Mouse (Mus musculus) midbrain, embryonic 14.5 days (tissue): ENCODE data around the gene Trmt5. TPM values are rescaled to one million over a fixed set of nuclear protein-coding genes. Genes with fewer than 3 reads are reported as not detected.
A peak's percentile ranks its signal among the peaks of the same experiment; 100 is the strongest.

Experiments used
- ATAC-seq: fragments of 200-750 bp; cut with Nextera tagmentation; 2 replicates; pipeline ENCODE4 v1.8.0; 2017; ENCODE audit warnings: moderate number of reproducible peaks, moderate library complexity; ENCODE audit not compliant: low FRiP score, low TSS enrichment
- DNase-seq: peaks from one replicate; pipeline ENCODE4 v3.0.0-alpha.2; 2015
- H3K27ac ChIP-seq: fragments of 300-500 bp; sonication (generic); replicated peaks from 2 replicates; pipeline ENCODE4 v1.5.1; 2014; ENCODE audit warnings: mild to moderate bottlenecking, low read depth, low read length, moderate library complexity
- H3K27me3 ChIP-seq: fragments of 300-500 bp; sonication (generic); 2 replicates; pipeline ENCODE4 v1.6.1; 2014; ENCODE audit warnings: low read length, control low read depth, mixed read lengths; ENCODE audit not compliant: control insufficient read depth, insufficient read depth
- H3K36me3 ChIP-seq: fragments of 300-500 bp; sonication (generic); 2 replicates; pipeline ENCODE4 v1.6.1; 2014; ENCODE audit warnings: low read length, control low read depth; ENCODE audit not compliant: control insufficient read depth, insufficient read depth
- H3K4me1 ChIP-seq: fragments of 300-500 bp; sonication (generic); 2 replicates; pipeline ENCODE4 v1.6.1; 2014; ENCODE audit warnings: mild to moderate bottlenecking, antibody characterized with exemption, low read length, control low read depth; ENCODE audit not compliant: control insufficient read depth, insufficient read depth
- H3K4me2 ChIP-seq: fragments of 300-500 bp; sonication (generic); 2 replicates; pipeline ENCODE4 v1.6.1; 2014; ENCODE audit warnings: mild to moderate bottlenecking, low read length, moderate library complexity
- H3K4me3 ChIP-seq: fragments of 300-500 bp; sonication (generic); replicated peaks from 2 replicates; pipeline ENCODE4 v1.5.1; 2014; ENCODE audit warnings: low read depth, low read length
- H3K9ac ChIP-seq: fragments of 300-500 bp; sonication (generic); replicated peaks from 2 replicates; pipeline ENCODE4 v1.6.1; 2014; ENCODE audit warnings: mild to moderate bottlenecking, low read length, moderate library complexity
- H3K9me3 ChIP-seq: fragments of 300-500 bp; sonication (generic); 2 replicates; pipeline ENCODE4 v1.6.1; 2016; ENCODE audit warnings: low read length, control low read depth, mixed read lengths; ENCODE audit not compliant: control insufficient read depth
- WGBS: fragments of 180-500 bp; shearing (Covaris S2); extraction: QIAGEN DNeasy Blood & Tissue Kit; methylation state at CpG from one replicate; pipeline ENCODE4 v1.1.7; 2014; 5-methylcytosine and 5-hydroxymethylcytosine counted together
- polyA plus RNA-seq: library from polyadenylated mRNA; unstranded; fragments of >200 nt; fragmentation: Nextera tagmentation; extraction: Ambion mirVana; gene quantifications from 2 replicates; pipeline ENCODE4 v1.2.1, GENCODE M21; 2014

Gene Trmt5
- polyA plus RNA-seq, 1 experiment from 2014 or later = 17.2 TPM

GRCm38 (mm10) chr12:73295505-73296140 lies 9.1 kb upstream of the Trmt5 start:
- Histone ChIP-seq H3K9me3 (no peaks in the 10 kb centered on the region), H3K4me2 (no peak overlapping the region), H3K4me3 (no peak overlapping the region), H3K27ac (no peak overlapping the region), H3K9ac (no peak overlapping the region), H3K36me3 (peaks cover 30% of the 10 kb centered on the region), H3K4me1 (no peaks in the 10 kb centered on the region), H3K27me3 (no peaks in the 10 kb centered on the region)
- 38% methylated on average over 11 of the region's 11 CpGs for WGBS
- DNase-seq (peak; percentile 32), ATAC-seq (no peak)

GRCm38 (mm10) chr12:73294884-73295283 lies 8.4 kb upstream of the Trmt5 start:
- DNase-seq (no peak), ATAC-seq (no peak)
- Histone ChIP-seq H3K4me2 (no peak overlapping the region), H3K27me3 (no peaks in the 10 kb centered on the region), H3K4me3 (no peak overlapping the region), H3K27ac (no peak overlapping the region), H3K36me3 (peaks cover 25% of the 10 kb centered on the region), H3K9ac (no peak overlapping the region), H3K4me1 (no peaks in the 10 kb centered on the region), H3K9me3 (no peaks in the 10 kb centered on the region)

GRCm38 (mm10) chr12:73288626-73289025 lies 2.1 kb upstream of the Trmt5 start:
- no peak for ATAC-seq
- DNase-seq = no peak
- H3K36me3 ChIP-seq = peaks cover 9% of the 10 kb centered on the region
- 90% methylated on average over 3 of the region's 3 CpGs for WGBS
- no peak overlapping the region for H3K4me3 ChIP-seq
- no peak overlapping the region for H3K4me2 ChIP-seq
- H3K9ac ChIP-seq = no peak overlapping the region
- no peaks in the 10 kb centered on the region for H3K27me3 ChIP-seq
- peaks cover 13% of the 10 kb centered on the region; the same call in 1 of the 2 replicates for H3K4me1 ChIP-seq
- H3K9me3 ChIP-seq = no peaks in the 10 kb centered on the region
- no peak overlapping the region for H3K27ac ChIP-seq

GRCm38 (mm10) chr12:73287609-73288008 lies 1.1 kb upstream of the Trmt5 start:
- peaks cover 13% of the 10 kb centered on the region; the same call in 1 of the 2 replicates for H3K4me1 ChIP-seq
- peak overlapping the region; percentile 59 for H3K4me2 ChIP-seq
- peak overlapping the region; percentile 67; the same call in 1 of the 2 replicates for H3K4me3 ChIP-seq
- H3K27me3 ChIP-seq = no peaks in the 10 kb centered on the region
- no peaks in the 10 kb centered on the region for H3K9me3 ChIP-seq
- WGBS = 76% methylated on average over 8 of the region's 8 CpGs
- no peak for ATAC-seq
- peak; percentile 7 for DNase-seq
- no peak overlapping the region for H3K27ac ChIP-seq
- H3K36me3 ChIP-seq = no peaks in the 10 kb centered on the region; the same call in 1 of the 2 replicates
- H3K9ac ChIP-seq = peak overlapping the region; percentile 69; the same call in 1 of the 2 replicates

- no peaks in the 10 kb centered on the region for H3K4me1 ChIP-seq
- 95% methylated on average over 3 of the region's 3 CpGs for WGBS
- DNase-seq = no peak
- H3K27ac ChIP-seq = no peak overlapping the region
- no peak overlapping the region for H3K9ac ChIP-seq
- H3K27me3 ChIP-seq = no peaks in the 10 kb centered on the region
- H3K9me3 ChIP-seq = peaks cover 6% of the 10 kb centered on the region; the same call in 1 of the 2 replicates
- no peak for ATAC-seq
- H3K36me3 ChIP-seq = peaks cover 13% of the 10 kb centered on the region
- no peak overlapping the region for H3K4me3 ChIP-seq
- H3K4me2 ChIP-seq = no peak overlapping the region
These were observed 11.6 kb downstream of the Trmt5 start for GRCm38 (mm10) chr12:73274921-73275320.

GRCm38 (mm10) chr12:73269933-73270332 lies 16.6 kb downstream of the Trmt5 start:
- H3K27ac ChIP-seq = no peak overlapping the region
- WGBS = 92% methylated on average over 4 of the region's 4 CpGs

GRCm38 (mm10) chr12:73269531-73269930 lies 17.0 kb downstream of the Trmt5 start:
- WGBS = 94% methylated on average over 3 of the region's 3 CpGs
- no peak for ATAC-seq
- Histone ChIP-seq H3K9me3 (no peaks in the 10 kb centered on the region), H3K36me3 (no peaks in the 10 kb centered on the region), H3K27ac (no peak overlapping the region), H3K9ac (no peak overlapping the region), H3K4me1 (no peaks in the 10 kb centered on the region), H3K4me3 (no peak overlapping the region), H3K27me3 (no peaks in the 10 kb centered on the region), H3K4me2 (no peak overlapping the region)
- no peak for DNase-seq

More at GRCm38 (mm10) chr12:73269933-73270332, 16.6 kb downstream of the Trmt5 start:
- H3K27me3 ChIP-seq = no peaks in the 10 kb centered on the region
- DNase-seq (no peak), ATAC-seq (no peak)
- H3K36me3 ChIP-seq = no peaks in the 10 kb centered on the region
- H3K4me1 ChIP-seq = no peaks in the 10 kb centered on the region
- no peak overlapping the region for H3K9ac ChIP-seq
- H3K4me3 ChIP-seq = no peak overlapping the region
- no peak overlapping the region for H3K4me2 ChIP-seq
- no peaks in the 10 kb centered on the region for H3K9me3 ChIP-seq

GRCm38 (mm10) chr12:73268497-73268896 lies 18.0 kb downstream of the Trmt5 start:
- H3K4me1 ChIP-seq = no peaks in the 10 kb centered on the region
- H3K27me3 ChIP-seq = no peaks in the 10 kb centered on the region
- H3K27ac ChIP-seq = no peak overlapping the region
- DNase-seq = no peak
- no peaks in the 10 kb centered on the region for H3K36me3 ChIP-seq
- H3K4me3 ChIP-seq = no peak overlapping the region
- WGBS = 83% methylated on average over 1 of the region's 1 CpGs
- no peak for ATAC-seq
- H3K9me3 ChIP-seq = no peaks in the 10 kb centered on the region
- no peak overlapping the region for H3K9ac ChIP-seq
- no peak overlapping the region for H3K4me2 ChIP-seq

- Histone ChIP-seq H3K4me2 (no peak overlapping the region), H3K9ac (no peak overlapping the region), H3K9me3 (no peaks in the 10 kb centered on the region), H3K27me3 (no peaks in the 10 kb centered on the region), H3K4me3 (no peak overlapping the region), H3K27ac (no peak overlapping the region), H3K36me3 (no peaks in the 10 kb centered on the region), H3K4me1 (no peaks in the 10 kb centered on the region)
- WGBS = 83% methylated on average over 1 of the region's 1 CpGs
- no peak for DNase-seq
- ATAC-seq = no peak
These were observed 19.9 kb downstream of the Trmt5 start for GRCm38 (mm10) chr12:73266597-73266996.
